Comparison of ENCODE assay signal across 8 mouse cellular contexts in the genomic region with DNA sequence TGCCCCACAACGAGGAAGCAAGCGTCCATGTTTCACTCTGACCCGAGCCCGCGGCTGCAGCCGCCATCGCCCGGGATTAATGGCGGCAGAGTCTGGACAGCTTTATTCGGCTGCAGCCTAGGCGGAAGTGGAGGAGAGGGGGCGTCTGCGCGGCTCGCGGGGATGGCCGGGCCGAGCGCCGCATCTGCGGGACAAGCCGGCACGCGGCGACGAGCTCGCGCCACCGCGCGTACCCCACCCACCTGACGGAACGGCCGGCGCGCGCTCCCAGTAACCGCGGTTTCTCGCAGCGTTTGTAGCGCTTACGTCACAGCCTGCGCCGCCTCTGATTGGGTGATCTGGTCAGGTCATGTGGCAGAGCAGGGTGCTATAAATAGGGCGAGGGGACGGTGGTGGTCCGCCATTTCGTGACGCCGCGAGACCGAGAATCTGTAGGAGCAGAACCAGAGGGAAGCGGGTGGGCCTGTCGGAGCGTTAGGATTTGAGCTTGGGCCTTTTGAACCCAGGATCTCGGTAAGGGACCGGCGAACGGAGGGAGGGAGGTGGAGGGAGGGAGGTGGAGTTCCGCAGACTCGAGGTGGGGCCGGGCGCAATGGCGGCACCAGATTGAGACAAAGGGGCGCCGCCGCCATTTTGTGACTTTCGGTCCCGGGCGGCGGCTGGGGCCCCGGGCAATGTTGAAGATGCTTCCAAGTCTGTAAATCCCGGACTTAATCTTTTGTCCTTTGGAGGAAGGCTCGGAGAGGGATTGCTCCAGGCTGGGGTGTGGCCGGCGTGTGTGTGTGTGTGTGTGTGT. TPM values are rescaled to one million over a fixed set of nuclear protein-coding genes. Genes with fewer than 3 reads are reported as not detected.
A peak's percentile ranks its signal among the peaks of the same experiment; 100 is the strongest.
DNase-seq lines count a peak whose midpoint lies in the region; ATAC-seq lines count a peak whose summit lies in the region.

A gene (plus strand): TSS at position 355 of the 796 bp plus-strand sequence.

- H3K9me3 ChIP-seq in hindbrain, embryonic 13.5 days = no peaks in the 10 kb centered on the region

- H3K27ac ChIP-seq in hindbrain, embryonic 13.5 days = peak within 1 kb of the TSS; percentile 98

- peak within 1 kb of the TSS; percentile 94 for H3K9ac ChIP-seq in hindbrain, embryonic 13.5 days

- peaks cover 13% of the 10 kb centered on the region for H3K36me3 ChIP-seq in hindbrain, embryonic 13.5 days

- peak within 1 kb of the TSS; percentile 99 for H3K4me2 ChIP-seq in hindbrain, embryonic 13.5 days

- peak; percentile 99 for DNase-seq in NIH3T3 (ENCODE audit: low read depth)
- peak; percentile 100 for DNase-seq in cerebellum, postnatal 10 days
- peak; percentile 98 to 99 for DNase-seq in frontal cortex, postnatal 14 days (ENCODE audit: low spot score in 2 of 2)
- DNase-seq in layer of hippocampus, postnatal 25 days (ENCODE audit: extremely low spot score in 1 of 2, low spot score in 1 of 2) = peak; percentile 93 to 96
- peak; percentile 99 for DNase-seq in lung, postnatal 25 days (ENCODE audit: low spot score)
- DNase-seq in retina, embryonic 14.5 days (ENCODE audit: low spot score) = peak; percentile 100
- peak; percentile 99 for DNase-seq in thymus, postnatal 4 days

- peak within 1 kb of the TSS; percentile 66 for H3K4me3 ChIP-seq in hindbrain, embryonic 13.5 days

- WGBS in hindbrain, embryonic 13.5 days = 0% methylated on average over 77 of the region's 77 CpGs

- ATAC-seq in hindbrain, embryonic 13.5 days (ENCODE audit: low FRiP score) = peak; percentile 98

- H3K4me1 ChIP-seq in hindbrain, embryonic 13.5 days (replicated peaks) = peaks cover 36% of the 10 kb centered on the region

- H3K27me3 ChIP-seq in hindbrain, embryonic 13.5 days = no peaks in the 10 kb centered on the region

RNA-seq across cellular contexts. Expression of the gene that starts here (rescaled TPM):
- polyA plus RNA-seq in hindbrain, embryonic 13.5 days (2015; fragmentation: Nextera tagmentation; extraction: Ambion mirVana) = 506 and 515 TPM in 2 replicates
- total RNA-seq in layer of hippocampus, postnatal 25 days (2021) = 100 to 1,000 TPM; 125 to 140 TPM

Comparison
In these comparisons a context has a peak if more than half of its experiments do, and no peak if none do; other contexts are left out.
1. Peak in every context shown above with its lines: DNase-seq, ATAC-seq, H3K4me3 ChIP-seq and H3K27ac ChIP-seq.